Mouse (Mus musculus): ENCODE data around the gene Lef1.

DNA sequence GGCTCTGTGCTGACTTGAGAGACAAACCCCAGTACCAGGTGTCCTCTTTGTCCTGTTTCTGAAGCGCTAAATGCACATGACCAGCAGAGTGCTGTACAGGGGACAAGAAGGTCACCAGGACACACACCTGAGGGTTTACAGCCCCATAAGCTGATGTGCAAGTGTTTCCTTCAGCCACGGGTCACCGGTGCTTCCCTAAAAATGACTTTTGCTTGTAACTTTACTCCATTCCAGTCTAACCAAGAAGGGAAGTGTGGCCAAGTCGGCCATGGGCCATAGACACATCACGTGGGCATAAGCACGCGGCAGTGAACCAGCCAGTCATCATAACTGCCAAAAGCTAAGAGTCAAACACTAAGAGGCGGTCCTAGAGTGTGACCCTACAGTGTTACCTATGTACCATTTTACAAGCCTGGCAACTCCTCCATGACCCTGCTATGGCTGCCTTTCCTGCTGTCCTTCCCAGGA lies 136.3 kb downstream of the Lef1 start:
- TF ChIP-seq CTCF (IDR thresholded peaks at IDR 0.05; ENCODE audit: control insufficient read depth, insufficient read depth, low read length) (no peak), POLR2A (IDR thresholded peaks at IDR 0.05; ENCODE audit: borderline replicate concordance, control insufficient read depth, low read depth, low read length) (no peak)
